Mouse (Mus musculus): ENCODE data around the gene Tmem37. TPM values are rescaled to one million over a fixed set of nuclear protein-coding genes. Genes with fewer than 3 reads are reported as not detected.

Gene Tmem37
- total RNA-seq, 2 experiments from 2014 or later = 1.7 to 1.8 TPM

- DNase-seq (ENCODE audit: low spot score in 2 of 2) = no peak
- intact Hi-C loops (cut with DNase I) = no loop called here
Observed at GRCm38 (mm10) chr1:120064036-120064682, 9.7 kb downstream of the Tmem37 start.

- intact Hi-C loops (cut with DNase I) = no loop called here
- no peak for DNase-seq (ENCODE audit: low spot score in 2 of 2)
Observed at GRCm38 (mm10) chr1:120062231-120062630, 11.6 kb downstream of the Tmem37 start.

- DNase-seq (ENCODE audit: low spot score in 2 of 2) = no peak
- intact Hi-C loops (cut with DNase I) = no loop called here
Observed at GRCm38 (mm10) chr1:120060687-120061086, 13.2 kb downstream of the Tmem37 start.

- intact Hi-C loops (cut with DNase I) = no loop called here
- no peak for DNase-seq (ENCODE audit: low spot score in 2 of 2)
Observed at GRCm38 (mm10) chr1:120057674-120058430, 16.0 kb downstream of the Tmem37 start.

GRCm38 (mm10) chr1:120057044-120057443 is 16.8 kb downstream of the Tmem37 start:
- peak in 1 of 2 experiments; percentile 27 for DNase-seq (ENCODE audit: low spot score in 2 of 2)
- intact Hi-C loops (cut with DNase I) = no loop called here

GRCm38 (mm10) chr1:120056236-120056635 is 17.6 kb downstream of the Tmem37 start:
- no peak for DNase-seq (ENCODE audit: low spot score in 2 of 2)
- intact Hi-C loops (cut with DNase I) = no loop called here

GRCm38 (mm10) chr1:120055475-120055874 is 18.4 kb downstream of the Tmem37 start:
- no peak for DNase-seq (ENCODE audit: low spot score in 2 of 2)
- intact Hi-C loops (cut with DNase I) = no loop called here

- DNase-seq (ENCODE audit: low spot score in 2 of 2) = peak in 1 of 2 experiments; percentile 42
- intact Hi-C loops (cut with DNase I) = no loop called here
Observed at GRCm38 (mm10) chr1:120054997-120055396, 18.9 kb downstream of the Tmem37 start.

- intact Hi-C loops (cut with DNase I) = no loop called here
- no peak for DNase-seq (ENCODE audit: low spot score in 2 of 2)
Observed at GRCm38 (mm10) chr1:120051070-120051469, 22.8 kb downstream of the Tmem37 start.

- intact Hi-C loops (cut with DNase I) = no loop called here
- DNase-seq (ENCODE audit: low spot score in 2 of 2) = no peak
Observed at GRCm38 (mm10) chr1:120047325-120047724, 26.5 kb downstream of the Tmem37 start.

- intact Hi-C loops (cut with DNase I) = no loop called here
- DNase-seq (ENCODE audit: low spot score in 2 of 2) = no peak
Observed at GRCm38 (mm10) chr1:120044584-120044983, 29.3 kb downstream of the Tmem37 start.

- intact Hi-C loops (cut with DNase I) = no loop called here
- DNase-seq (ENCODE audit: low spot score in 2 of 2) = no peak
Observed at GRCm38 (mm10) chr1:120042421-120042820, 31.5 kb downstream of the Tmem37 start.

- DNase-seq (ENCODE audit: low spot score in 2 of 2) = no peak
- intact Hi-C loops (cut with DNase I) = no loop called here
Observed at GRCm38 (mm10) chr1:120038594-120038993, 35.3 kb downstream of the Tmem37 start.

- intact Hi-C loops (cut with DNase I) = no loop called here
- DNase-seq (ENCODE audit: low spot score in 2 of 2) = no peak
Observed at GRCm38 (mm10) chr1:120037021-120037683, 36.7 kb downstream of the Tmem37 start.

- no peak for DNase-seq (ENCODE audit: low spot score in 2 of 2)
- intact Hi-C loops (cut with DNase I) = no loop called here
Observed at GRCm38 (mm10) chr1:120035456-120036034, 38.3 kb downstream of the Tmem37 start.

- DNase-seq (ENCODE audit: low spot score in 2 of 2) = no peak
- intact Hi-C loops (cut with DNase I) = no loop called here
Observed at GRCm38 (mm10) chr1:120034793-120035192, 39.1 kb downstream of the Tmem37 start.

- intact Hi-C loops (cut with DNase I) = loop anchor here (2.0 kb wide), 1 partner anchor 59 kb away; no protein-coding TSS in a partner anchor
- no peak for DNase-seq (ENCODE audit: low spot score in 2 of 2)
Observed at GRCm38 (mm10) chr1:120033469-120033854, 40.4 kb downstream of the Tmem37 start.

- intact Hi-C loops (cut with DNase I) = loop anchor here (2.0 kb wide), 1 partner anchor 60 kb away; no protein-coding TSS in a partner anchor
- peak; percentile 79 to 84 for DNase-seq (ENCODE audit: low spot score in 2 of 2)
Observed at GRCm38 (mm10) chr1:120032804-120033468, 40.9 kb downstream of the Tmem37 start.

- intact Hi-C loops (cut with DNase I) = no loop called here
- DNase-seq (ENCODE audit: low spot score in 2 of 2) = no peak
Observed at GRCm38 (mm10) chr1:120030474-120030873, 43.4 kb downstream of the Tmem37 start.
